Mouse (Mus musculus): ENCODE results near the gene Rwdd2a. TPM values are rescaled to one million over a fixed set of nuclear protein-coding genes. Genes with fewer than 3 reads are reported as not detected.

The Rwdd2a gene
- 2.7 and 2.9 TPM in 2 replicates for polyA plus RNA-seq (2015; fragmentation: Nextera tagmentation; extraction: Ambion mirVana)

DNA sequence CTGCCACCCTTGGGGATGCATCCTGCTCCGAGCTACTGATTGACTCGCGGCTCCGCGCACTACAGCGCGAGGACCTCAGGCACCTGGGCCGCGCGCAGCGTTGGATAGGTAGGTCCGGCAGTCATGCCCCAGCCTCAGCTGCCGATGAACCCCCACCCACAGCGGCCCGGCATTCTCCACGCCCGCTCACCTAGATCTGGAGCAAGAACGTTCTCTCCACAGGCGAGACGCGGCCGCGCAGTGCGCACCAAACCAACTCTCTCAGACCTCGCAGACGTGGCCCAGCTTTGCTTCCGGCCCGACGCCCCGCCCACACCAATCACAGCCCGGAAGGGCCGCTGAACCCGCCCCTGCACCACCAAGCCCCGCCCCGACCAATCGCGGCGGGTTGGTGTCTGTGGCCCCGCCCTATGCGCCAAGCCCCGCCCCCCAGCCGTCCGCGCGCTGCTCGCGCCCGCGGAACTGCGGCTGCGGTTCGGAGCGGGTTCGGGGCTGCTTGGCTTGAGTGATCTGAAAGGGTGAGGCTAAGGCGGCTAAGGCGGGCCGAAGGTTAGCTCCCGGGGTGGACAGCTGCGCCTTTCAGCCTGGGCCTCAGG, at the start of gene Rwdd2a, which contains the start of gene Pgm3:
Rwdd2a (plus strand) TSS at position 452 of the 596 bp plus-strand sequence.
Pgm3 (minus strand) TSS at position 303 of the 596 bp plus-strand sequence.
- Histone ChIP-seq H3K27ac (peak within 1 kb of the TSS; percentile 91), H3K4me3 (replicated peaks) (peak within 1 kb of the TSS; percentile 87), H3K36me3 (peaks cover 3% of the 10 kb centered on the region; the same call in 1 of the 2 replicates), H3K27me3 (replicated peaks) (no peaks in the 10 kb centered on the region), H3K9ac (peak within 1 kb of the TSS; percentile 85), H3K4me1 (replicated peaks) (peaks cover 6% of the 10 kb centered on the region), H3K9me3 (no peaks in the 10 kb centered on the region), H3K4me2 (replicated peaks) (peak within 1 kb of the TSS; percentile 99)
- under 1% methylated on average over 59 of the region's 59 CpGs for WGBS
- ATAC-seq: peak; percentile 97

DNA sequence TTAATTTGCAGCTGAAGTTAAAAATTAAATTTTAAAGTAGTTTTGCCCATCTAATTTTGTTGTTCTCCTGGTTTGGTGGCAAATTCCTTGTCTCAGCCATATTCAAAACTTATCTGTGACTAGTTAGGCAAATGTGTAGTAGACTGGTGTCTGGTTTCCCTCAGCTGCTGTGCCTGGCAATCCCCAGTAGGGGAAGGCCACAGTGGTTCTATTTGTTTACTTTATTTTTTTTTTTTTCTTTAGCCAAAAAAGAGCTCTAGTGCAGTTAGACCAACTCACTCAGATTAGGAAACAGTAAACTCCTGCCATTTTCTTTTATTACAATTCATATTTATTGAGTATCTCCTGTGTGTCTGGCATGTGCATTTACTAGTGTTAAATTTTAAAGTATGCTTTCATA, 49.5 kb upstream of the Rwdd2a start:
- Histone ChIP-seq H3K4me3 (replicated peaks) (no peak overlapping the region), H3K9ac (no peak overlapping the region), H3K36me3 (peaks cover 9% of the 10 kb centered on the region; the same call in 1 of the 2 replicates), H3K4me1 (replicated peaks) (no peaks in the 10 kb centered on the region), H3K27ac (no peak overlapping the region), H3K4me2 (replicated peaks) (no peak overlapping the region), H3K9me3 (no peaks in the 10 kb centered on the region), H3K27me3 (replicated peaks) (no peaks in the 10 kb centered on the region)
- ATAC-seq: no peak

DNA sequence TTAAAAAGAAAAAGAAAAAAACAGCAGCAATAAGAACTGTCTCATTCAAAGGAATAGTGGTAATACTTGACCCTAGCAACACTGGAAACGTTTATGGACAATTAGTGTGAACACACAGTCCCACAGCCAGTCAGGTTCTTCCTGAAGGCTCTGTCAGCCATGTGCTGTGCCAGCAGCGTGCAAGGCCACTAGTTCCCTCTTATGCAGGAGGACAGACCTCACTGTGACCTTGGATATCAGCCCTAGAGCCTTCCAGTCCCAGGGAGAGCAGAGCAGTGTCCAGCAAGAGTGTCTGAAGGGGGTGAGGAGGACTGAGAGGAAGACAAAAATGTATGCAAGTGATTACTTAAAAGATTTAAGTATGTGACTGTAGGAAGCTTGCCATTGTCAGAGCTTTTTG, 46.2 kb upstream of the Rwdd2a start:
- H3K9ac ChIP-seq: no peak overlapping the region
- WGBS: 58% methylated on average over 2 of the region's 2 CpGs

DNA sequence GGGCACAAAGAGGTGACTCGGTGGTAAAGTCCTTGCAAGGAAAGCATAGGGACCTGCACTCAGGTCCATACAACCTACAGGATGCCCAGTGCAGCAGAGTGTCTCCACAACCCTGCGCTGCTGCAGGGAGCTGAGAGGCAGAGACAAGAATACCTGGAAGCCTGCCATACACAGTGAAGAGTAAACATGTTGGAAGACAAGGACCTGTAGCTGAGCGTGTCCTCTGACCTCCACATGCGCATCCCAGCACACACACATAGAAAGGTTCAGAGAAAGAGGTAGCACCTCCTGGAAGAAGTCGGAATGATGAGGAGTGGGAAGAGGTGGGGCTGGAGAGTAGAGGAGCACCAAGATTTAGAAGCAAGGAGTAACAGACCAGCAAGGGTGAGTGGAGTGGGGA, 37.7 kb upstream of the Rwdd2a start:
- Histone ChIP-seq H3K36me3 (peaks cover 9% of the 10 kb centered on the region), H3K4me2 (replicated peaks) (no peak overlapping the region), H3K4me3 (replicated peaks) (no peak overlapping the region), H3K9me3 (no peaks in the 10 kb centered on the region), H3K27me3 (replicated peaks) (no peaks in the 10 kb centered on the region), H3K4me1 (replicated peaks) (no peaks in the 10 kb centered on the region), H3K27ac (no peak overlapping the region), H3K9ac (no peak overlapping the region)
- ATAC-seq: no peak
- 83% methylated on average over 5 of the region's 5 CpGs for WGBS

More for the DNA sequence above, 46.2 kb upstream of the Rwdd2a start:
- no peaks in the 10 kb centered on the region for H3K9me3 ChIP-seq
- H3K27ac ChIP-seq: no peak overlapping the region
- no peak overlapping the region for H3K4me3 ChIP-seq (replicated peaks)
- H3K27me3 ChIP-seq (replicated peaks): no peaks in the 10 kb centered on the region
- no peak for ATAC-seq
- H3K36me3 ChIP-seq: peaks cover 5% of the 10 kb centered on the region; the same call in 1 of the 2 replicates
- H3K4me2 ChIP-seq (replicated peaks): no peak overlapping the region
- no peaks in the 10 kb centered on the region for H3K4me1 ChIP-seq (replicated peaks)

DNA sequence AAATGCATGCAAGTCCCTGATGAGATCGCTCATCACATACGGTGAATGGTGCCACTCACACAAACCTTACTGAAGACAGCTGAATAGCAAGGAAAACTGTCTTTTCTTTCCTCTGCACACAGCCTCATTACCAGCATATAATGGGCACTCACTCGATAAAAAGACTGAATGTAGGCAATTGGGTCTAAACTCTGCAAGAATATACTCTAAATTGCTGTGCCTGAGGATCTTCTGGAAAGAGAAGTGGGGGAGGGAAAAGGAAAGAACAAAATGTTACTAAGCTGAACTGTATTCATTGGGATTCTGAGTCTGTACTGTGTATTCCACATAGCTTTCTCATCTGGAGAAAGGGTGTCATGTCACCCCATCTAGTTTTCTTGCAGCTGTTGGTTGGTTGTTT, 28.3 kb upstream of the Rwdd2a start:
- Histone ChIP-seq H3K27me3 (replicated peaks) (no peaks in the 10 kb centered on the region), H3K36me3 (peaks cover 9% of the 10 kb centered on the region; the same call in 1 of the 2 replicates), H3K4me3 (replicated peaks) (no peak overlapping the region), H3K4me2 (replicated peaks) (no peak overlapping the region), H3K27ac (no peak overlapping the region), H3K9me3 (no peaks in the 10 kb centered on the region), H3K4me1 (replicated peaks) (no peaks in the 10 kb centered on the region), H3K9ac (no peak overlapping the region)
- 95% methylated on average over 3 of the region's 3 CpGs for WGBS
- no peak for ATAC-seq

DNA sequence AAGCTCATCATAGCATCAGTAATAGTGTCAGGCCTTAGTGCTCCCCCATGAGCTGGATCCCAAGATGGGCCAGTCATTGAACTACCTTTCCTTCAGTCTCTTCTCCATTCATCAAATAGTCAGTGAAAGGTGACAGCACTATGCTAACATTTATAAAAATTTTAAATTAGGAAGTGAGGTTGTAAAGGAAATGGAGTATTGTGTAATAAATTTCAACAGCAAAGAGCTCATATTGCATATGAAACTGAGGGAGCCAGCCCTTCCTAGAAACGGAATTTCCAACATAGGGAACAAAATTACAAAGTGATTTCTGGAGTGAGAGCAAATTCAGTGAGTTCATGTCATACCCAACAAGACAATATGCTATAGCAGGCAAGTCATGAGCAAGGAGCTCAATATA, 27.2 kb upstream of the Rwdd2a start:
- H3K9me3 ChIP-seq: no peaks in the 10 kb centered on the region
- no peaks in the 10 kb centered on the region for H3K27me3 ChIP-seq (replicated peaks)
- peaks cover 9% of the 10 kb centered on the region; the same call in 1 of the 2 replicates for H3K36me3 ChIP-seq
- WGBS: 67% methylated on average over 1 of the region's 1 CpGs
- H3K27ac ChIP-seq: no peak overlapping the region
- no peak for ATAC-seq
- no peak overlapping the region for H3K9ac ChIP-seq
- H3K4me3 ChIP-seq (replicated peaks): no peak overlapping the region
- no peaks in the 10 kb centered on the region for H3K4me1 ChIP-seq (replicated peaks)
- no peak overlapping the region for H3K4me2 ChIP-seq (replicated peaks)

DNA sequence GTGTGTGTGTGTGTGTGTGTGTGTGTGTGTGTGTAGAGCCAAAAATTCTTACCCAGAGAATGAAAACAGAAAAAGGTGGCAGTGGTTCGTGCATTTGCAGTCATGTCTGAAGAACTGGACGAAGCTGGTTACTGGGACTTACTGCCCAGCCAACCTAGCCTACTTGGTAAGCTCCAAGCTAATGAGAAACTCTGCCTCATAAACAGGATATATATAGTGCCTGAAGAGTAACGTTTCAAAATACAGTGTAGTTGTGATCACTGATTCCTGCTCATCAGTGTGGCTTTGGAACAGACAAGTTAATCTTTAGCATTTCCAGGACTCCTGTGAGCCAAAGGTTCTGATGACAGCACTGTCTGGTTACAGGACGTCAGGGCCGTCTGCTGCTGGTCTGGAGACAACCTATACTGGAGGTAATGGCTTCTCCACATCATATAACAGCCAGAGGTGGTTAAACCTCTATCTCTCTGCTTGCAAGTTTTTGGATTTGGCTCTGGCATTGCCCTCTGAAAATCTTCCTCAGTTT, 22.1 kb upstream of the Rwdd2a start:
- WGBS: 80% methylated on average over 5 of the region's 5 CpGs
- Histone ChIP-seq H3K9ac (no peak overlapping the region), H3K4me3 (replicated peaks) (no peak overlapping the region), H3K27ac (no peak overlapping the region), H3K36me3 (0 out of 2 replicates have a peak, but pooled peaks cover 6% of the 10 kb centered on the region), H3K4me2 (replicated peaks) (no peak overlapping the region), H3K27me3 (replicated peaks) (no peaks in the 10 kb centered on the region), H3K9me3 (no peaks in the 10 kb centered on the region), H3K4me1 (replicated peaks) (no peaks in the 10 kb centered on the region)
- no peak for ATAC-seq

DNA sequence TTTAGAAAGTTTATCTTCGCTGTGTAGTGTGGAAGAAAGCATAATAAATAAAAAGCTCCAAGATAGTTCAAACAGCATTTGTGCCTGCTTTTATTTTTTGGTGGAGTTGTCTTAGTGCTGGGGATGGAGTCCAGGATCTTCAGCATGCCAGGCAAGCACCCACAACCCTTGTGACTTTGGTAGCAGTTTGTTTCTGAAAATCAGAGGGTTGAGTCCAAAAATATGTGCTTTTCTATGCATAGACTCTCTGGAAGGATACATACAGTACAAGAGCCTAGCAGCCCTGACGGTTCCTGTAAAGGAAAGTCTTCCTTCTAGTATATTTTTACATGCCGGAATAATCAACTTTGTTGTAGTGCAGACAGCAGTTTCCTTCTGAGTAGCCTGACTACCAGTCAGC, 21.1 kb upstream of the Rwdd2a start:
- Histone ChIP-seq H3K27me3 (replicated peaks) (no peaks in the 10 kb centered on the region), H3K4me3 (replicated peaks) (no peak overlapping the region), H3K9me3 (no peaks in the 10 kb centered on the region), H3K27ac (no peak overlapping the region), H3K4me2 (replicated peaks) (no peak overlapping the region), H3K36me3 (0 out of 2 replicates have a peak, but pooled peaks cover 6% of the 10 kb centered on the region), H3K4me1 (replicated peaks) (no peaks in the 10 kb centered on the region), H3K9ac (no peak overlapping the region)
- WGBS: 89% methylated on average over 3 of the region's 3 CpGs
- no peak for ATAC-seq

DNA sequence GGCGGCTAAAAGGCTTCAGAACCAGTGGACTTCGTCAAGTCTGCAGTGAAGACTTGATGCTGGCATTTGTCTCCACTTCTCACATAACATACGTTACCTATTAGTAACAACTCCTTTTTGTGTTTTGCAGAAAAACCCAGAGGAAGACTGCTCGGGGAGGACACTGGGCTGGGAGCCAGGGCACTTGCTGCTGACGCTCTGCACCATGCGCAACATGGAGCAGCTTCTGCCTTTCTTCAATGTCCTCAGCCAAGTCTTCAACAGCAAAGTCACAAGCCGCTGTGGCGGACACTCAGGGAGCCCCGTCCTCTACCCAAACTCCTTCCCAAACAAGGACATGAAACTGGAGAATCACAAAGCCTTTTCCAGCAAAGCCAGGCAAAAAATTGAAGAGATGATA, 17.9 kb upstream of the Rwdd2a start:
- WGBS: 78% methylated on average over 9 of the region's 9 CpGs
- no peaks in the 10 kb centered on the region for H3K4me1 ChIP-seq (replicated peaks)
- H3K9ac ChIP-seq: no peak overlapping the region
- H3K4me3 ChIP-seq (replicated peaks): no peak overlapping the region
- 0 out of 2 replicates have a peak, but pooled peaks cover 9% of the 10 kb centered on the region for H3K36me3 ChIP-seq
- no peak for ATAC-seq
- H3K27me3 ChIP-seq (replicated peaks): no peaks in the 10 kb centered on the region
- H3K9me3 ChIP-seq: no peaks in the 10 kb centered on the region
- H3K4me2 ChIP-seq (replicated peaks): no peak overlapping the region
- H3K27ac ChIP-seq: no peak overlapping the region

DNA sequence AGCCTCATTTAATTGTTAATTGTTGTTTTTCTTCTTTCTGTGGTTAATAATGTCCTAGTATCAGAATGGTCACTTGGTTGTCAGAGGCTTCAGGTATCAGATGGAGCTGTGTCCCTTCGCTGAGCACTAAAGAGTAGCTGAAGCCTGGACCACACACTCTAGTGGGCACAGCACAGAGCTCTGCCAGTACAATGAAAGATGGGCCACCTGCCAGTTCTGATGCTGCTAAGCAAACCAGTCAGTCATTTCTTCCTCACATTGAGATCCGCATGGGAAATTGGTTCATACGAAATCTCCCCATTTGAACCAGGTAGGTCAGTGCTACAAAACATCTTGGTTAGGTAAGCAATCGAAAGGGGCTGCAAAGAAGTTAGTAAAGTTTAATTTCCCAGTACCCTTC, 17.1 kb upstream of the Rwdd2a start:
- Histone ChIP-seq H3K4me3 (replicated peaks) (no peak overlapping the region), H3K9me3 (no peaks in the 10 kb centered on the region), H3K27ac (no peak overlapping the region), H3K36me3 (0 out of 2 replicates have a peak, but pooled peaks cover 9% of the 10 kb centered on the region), H3K27me3 (replicated peaks) (no peaks in the 10 kb centered on the region), H3K9ac (no peak overlapping the region), H3K4me2 (replicated peaks) (no peak overlapping the region), H3K4me1 (replicated peaks) (no peaks in the 10 kb centered on the region)
- no peak for ATAC-seq
- WGBS: 92% methylated on average over 4 of the region's 4 CpGs

DNA sequence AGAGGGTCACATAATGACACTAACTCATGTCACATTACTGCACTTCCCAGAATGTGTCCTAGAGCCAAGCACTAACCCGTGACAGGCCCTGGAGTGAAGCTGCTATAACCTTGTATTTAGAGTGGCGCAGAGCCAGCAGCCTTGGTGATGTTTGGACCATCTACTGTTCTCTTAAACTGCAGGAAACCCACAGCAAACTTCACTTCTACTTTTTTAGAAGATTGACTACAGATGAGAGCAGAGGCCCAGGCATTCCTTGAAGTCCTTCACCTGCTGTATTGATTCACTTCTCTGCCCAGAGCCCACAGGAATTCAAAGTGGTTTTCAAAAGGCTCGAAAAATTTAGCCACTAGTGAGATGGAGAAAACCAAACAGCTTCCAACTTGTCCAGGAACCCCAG, 11.2 kb upstream of the Rwdd2a start:
- Histone ChIP-seq H3K27ac (no peak overlapping the region), H3K4me3 (replicated peaks) (no peak overlapping the region), H3K4me2 (replicated peaks) (no peak overlapping the region), H3K27me3 (replicated peaks) (no peaks in the 10 kb centered on the region), H3K4me1 (replicated peaks) (no peaks in the 10 kb centered on the region), H3K36me3 (peaks cover 17% of the 10 kb centered on the region), H3K9me3 (no peaks in the 10 kb centered on the region), H3K9ac (no peak overlapping the region)
- ATAC-seq: no peak
- WGBS: 89% methylated on average over 3 of the region's 3 CpGs

DNA sequence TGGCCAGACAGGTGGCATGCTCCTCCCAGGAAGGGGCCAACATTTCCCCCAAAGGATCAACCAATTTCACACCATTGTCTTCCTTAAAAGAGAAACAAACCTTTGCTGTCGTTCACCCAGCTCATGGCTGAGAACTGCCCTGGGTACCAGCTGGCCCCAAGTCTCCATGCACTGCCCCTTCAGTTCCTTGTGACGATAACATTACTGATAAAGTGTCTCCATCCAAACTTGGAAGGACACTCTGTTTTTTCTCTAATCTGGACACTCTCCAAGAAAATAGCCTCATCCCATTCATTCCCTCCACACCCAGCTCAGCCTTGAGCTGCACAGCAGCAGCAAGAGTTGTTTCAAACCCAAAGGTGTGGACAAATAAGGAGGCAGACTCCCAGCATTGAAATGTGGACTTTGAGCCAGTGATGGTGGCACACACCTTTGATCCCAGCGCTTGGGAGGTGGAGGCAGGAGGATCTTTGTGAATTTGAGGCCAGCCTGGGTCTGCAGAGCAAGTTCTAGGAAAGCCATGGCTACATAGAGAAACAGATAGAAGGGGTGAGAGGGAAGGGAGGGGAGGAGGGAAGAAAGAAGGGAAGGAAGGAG, 2.4 kb upstream of the Rwdd2a start:
- Histone ChIP-seq H3K4me3 (replicated peaks) (no peak overlapping the region), H3K4me2 (replicated peaks) (no peak overlapping the region), H3K27me3 (replicated peaks) (no peaks in the 10 kb centered on the region), H3K4me1 (replicated peaks) (peaks cover 6% of the 10 kb centered on the region), H3K36me3 (peaks cover 7% of the 10 kb centered on the region; the same call in 1 of the 2 replicates), H3K9me3 (no peaks in the 10 kb centered on the region), H3K27ac (no peak overlapping the region), H3K9ac (no peak overlapping the region)
- WGBS: 65% methylated on average over 3 of the region's 3 CpGs
- no peak for ATAC-seq

Measured in intestine, embryonic 15.5 days (tissue).